Mouse (Mus musculus) C2C12 (cell line): Measurements from ENCODE around the gene Btbd3. TPM values are rescaled to one million over a fixed set of nuclear protein-coding genes. Genes with fewer than 3 reads are reported as not detected.

Experiments used
- H3K27me3 ChIP-seq: one replicate; pipeline ENCODE4 v1.6.1; 2011; ENCODE audit not compliant: control insufficient read depth, insufficient read depth, insufficient read length
- H3K36me3 ChIP-seq: one replicate; pipeline ENCODE4 v1.6.1; 2011; ENCODE audit not compliant: control insufficient read depth, insufficient read depth
- H3K4me3 ChIP-seq: one replicate; pipeline ENCODE4 v1.5.1; 2011; ENCODE audit warnings: mild to moderate bottlenecking, control low read depth; ENCODE audit not compliant: poor library complexity, insufficient read depth, severe bottlenecking
- H3K79me2 ChIP-seq: one replicate; pipeline ENCODE4 v1.6.1; 2011; ENCODE audit not compliant: control insufficient read depth, insufficient read depth
- H3K79me3 ChIP-seq: one replicate; pipeline ENCODE4 v1.6.1; 2011; ENCODE audit warnings: low read depth, control low read depth
- H3ac ChIP-seq: one replicate; pipeline ENCODE3; 2011; ENCODE audit warnings: low read depth; ENCODE audit not compliant: control insufficient read depth, insufficient read length
- CEBPB ChIP-seq: IDR thresholded peaks from one replicate; pipeline ENCODE4 v1.6.1; 2011; ENCODE audit warnings: low read depth, mild to moderate bottlenecking, control low read depth, moderate library complexity
- CTCF ChIP-seq: IDR thresholded peaks from one replicate; pipeline ENCODE4 v1.5.1; 2011; ENCODE audit not compliant: control insufficient read depth, insufficient read depth, insufficient read length
- FOSL1 ChIP-seq: IDR thresholded peaks from one replicate; pipeline ENCODE4 v1.8.0; 2011; ENCODE audit warnings: mild to moderate bottlenecking, low read length; ENCODE audit not compliant: poor library complexity, insufficient read depth, severe bottlenecking
- MAX ChIP-seq: IDR thresholded peaks from one replicate; pipeline ENCODE4 v1.6.1; 2011; ENCODE audit warnings: mild to moderate bottlenecking, control low read depth
- MYOD1 ChIP-seq: IDR thresholded peaks from one replicate; pipeline ENCODE4 v1.6.1; 2011; ENCODE audit warnings: low read depth; ENCODE audit not compliant: control insufficient read depth, insufficient read length
- MYOG ChIP-seq: IDR thresholded peaks from one replicate; pipeline ENCODE4 v1.6.1; 2011; ENCODE audit not compliant: control insufficient read depth, insufficient read length; ENCODE audit errors: extremely low read depth
- USF1 ChIP-seq: IDR thresholded peaks from one replicate; pipeline ENCODE4 v1.6.1; 2011; ENCODE audit warnings: low read depth, mild to moderate bottlenecking, control low read depth, moderate library complexity
- polyA plus RNA-seq: library from polyadenylated mRNA; unstranded; fragments of >200 nt; fragmentation: generic; extraction: Trizol; gene quantifications from one replicate; pipeline ENCODE4 v1.2.1, GENCODE M21; 2012; ENCODE audit warnings: missing spikeins

The Btbd3 gene
- polyA plus RNA-seq, 1 experiment: 3.1 TPM

GRCm38 (mm10) chr2:138281550-138282201, 25.3 kb downstream of the Btbd3 start:
- Histone ChIP-seq H3ac (no peak overlapping the region), H3K27me3 (no peaks in the 10 kb centered on the region), H3K79me2 (no peaks in the 10 kb centered on the region), H3K4me3 (no peak overlapping the region), H3K36me3 (peaks cover 23% of the 10 kb centered on the region), H3K79me3 (peaks cover 7% of the 10 kb centered on the region)
- TF ChIP-seq FOSL1: no peak
- no peak for TF ChIP-seq CTCF
- TF ChIP-seq MYOG: no peak
- no peak for TF ChIP-seq MAX
- TF ChIP-seq MYOD1: no peak
- TF ChIP-seq CEBPB: no peak

GRCm38 (mm10) chr2:138283372-138283771, 27.0 kb downstream of the Btbd3 start:
- Histone ChIP-seq H3K79me2 (no peaks in the 10 kb centered on the region), H3K79me3 (peaks cover 1% of the 10 kb centered on the region), H3ac (no peak overlapping the region), H3K36me3 (peaks cover 23% of the 10 kb centered on the region), H3K27me3 (no peaks in the 10 kb centered on the region), H3K4me3 (no peak overlapping the region)
- no peak for TF ChIP-seq MYOD1
- no peak for TF ChIP-seq USF1
- TF ChIP-seq CEBPB: no peak
- no peak for TF ChIP-seq MYOG
- no peak for TF ChIP-seq FOSL1
- no peak for TF ChIP-seq CTCF
- TF ChIP-seq MAX: no peak

- Histone ChIP-seq H3K27me3 (no peaks in the 10 kb centered on the region), H3K4me3 (no peak overlapping the region), H3K79me3 (no peaks in the 10 kb centered on the region), H3K36me3 (peaks cover 23% of the 10 kb centered on the region), H3K79me2 (no peaks in the 10 kb centered on the region), H3ac (no peak overlapping the region)
- TF ChIP-seq FOSL1: no peak
- no peak for TF ChIP-seq CEBPB
- no peak for TF ChIP-seq USF1
- TF ChIP-seq MAX: no peak
- no peak for TF ChIP-seq MYOD1
- no peak for TF ChIP-seq CTCF
- no peak for TF ChIP-seq MYOG
These were observed 27.5 kb downstream of the Btbd3 start for GRCm38 (mm10) chr2:138283856-138284255.

GRCm38 (mm10) chr2:138285811-138286210, 29.4 kb downstream of the Btbd3 start:
- Histone ChIP-seq H3K27me3 (no peaks in the 10 kb centered on the region), H3ac (no peak overlapping the region), H3K79me3 (no peaks in the 10 kb centered on the region), H3K4me3 (no peak overlapping the region), H3K36me3 (peaks cover 13% of the 10 kb centered on the region), H3K79me2 (no peaks in the 10 kb centered on the region)
- TF ChIP-seq USF1 (no peak), MAX (no peak), CEBPB (no peak), MYOG (no peak), FOSL1 (no peak), CTCF (no peak), MYOD1 (no peak)

- Histone ChIP-seq H3K36me3 (peaks cover 1% of the 10 kb centered on the region), H3K79me3 (no peaks in the 10 kb centered on the region), H3K4me3 (no peak overlapping the region), H3K27me3 (no peaks in the 10 kb centered on the region), H3ac (no peak overlapping the region), H3K79me2 (no peaks in the 10 kb centered on the region)
- TF ChIP-seq MAX: no peak
These were observed 33.8 kb downstream of the Btbd3 start for GRCm38 (mm10) chr2:138290154-138290553.

DNA sequence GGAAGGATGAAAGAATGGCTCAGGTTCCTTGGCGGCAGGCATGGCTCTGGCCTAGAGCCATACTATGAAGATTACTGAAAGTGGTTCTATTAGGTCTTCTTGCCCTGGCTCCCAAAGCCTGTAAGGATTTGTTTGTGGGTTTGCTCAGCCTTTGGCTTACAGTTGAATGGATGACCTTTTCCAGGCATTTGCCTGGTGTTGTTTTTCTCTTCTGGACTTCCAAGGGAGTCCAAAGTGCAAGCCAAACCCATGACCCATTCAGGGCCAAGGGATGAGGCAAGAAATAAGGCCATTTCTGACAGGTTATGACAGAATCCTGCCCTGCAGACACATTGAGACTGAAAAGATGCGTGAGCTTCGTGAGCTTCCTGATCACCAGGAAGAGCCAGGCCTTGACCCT, 37.9 kb downstream of the Btbd3 start:
- Histone ChIP-seq H3K79me3 (no peaks in the 10 kb centered on the region), H3K4me3 (no peak overlapping the region), H3ac (no peak overlapping the region), H3K79me2 (no peaks in the 10 kb centered on the region), H3K36me3 (no peaks in the 10 kb centered on the region), H3K27me3 (no peaks in the 10 kb centered on the region)
- TF ChIP-seq CEBPB (no peak), MYOG (no peak), FOSL1 (no peak), USF1 (no peak), MAX (no peak), CTCF (no peak), MYOD1 (no peak)
